Mouse (Mus musculus) small intestine, adult 2 months (tissue): ENCODE measurements around the gene Dnm2.

Experiments
- CTCF ChIP-seq: fragments of 200-500 bp; IDR thresholded peaks from 2 replicates; pipeline ENCODE4 v1.5.1; 2012; ENCODE audit warnings: low read depth, mild to moderate bottlenecking, control low read depth, inconsistent platforms, low read length, moderate library complexity, mixed read lengths; ENCODE audit not compliant: insufficient replicate concordance, insufficient read length; ENCODE audit errors: extremely low read depth
- POLR2A ChIP-seq: fragments of 200-500 bp; IDR thresholded peaks from 2 replicates; pipeline ENCODE4 v1.6.1; 2012; ENCODE audit warnings: low read depth, mild to moderate bottlenecking, control low read depth, inconsistent platforms, low read length, moderate library complexity

DNA sequence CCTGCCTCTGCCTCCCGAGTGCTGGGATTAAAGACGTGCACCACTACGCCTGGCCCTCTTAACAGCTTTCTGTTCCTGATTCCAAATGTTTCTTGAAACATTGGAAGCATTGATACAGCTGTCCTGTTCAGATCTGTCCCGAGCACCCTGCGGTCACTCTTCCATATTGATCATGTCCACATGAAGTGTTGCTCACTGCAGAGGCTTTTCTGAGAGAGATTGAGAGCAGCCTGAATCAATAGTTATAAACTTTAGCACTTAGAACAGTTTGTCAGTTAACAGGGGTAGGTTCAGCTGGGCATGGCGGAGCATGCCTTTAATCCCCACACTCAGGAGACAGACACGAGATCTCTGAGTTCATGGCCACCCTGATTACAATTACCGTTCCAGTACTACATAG lies 19.1 kb downstream of the Dnm2 start:
- no peak for TF ChIP-seq CTCF
- no peak for TF ChIP-seq POLR2A
